Mouse (Mus musculus) testis, adult 2 months (tissue): Measurements from ENCODE around the gene Olfr1393.

Experiments
- CTCF ChIP-seq: fragments of 200-500 bp; IDR thresholded peaks from 2 replicates; pipeline ENCODE4 v1.5.1; 2012; ENCODE audit warnings: low read depth, mild to moderate bottlenecking, inconsistent platforms, low read length, moderate library complexity; ENCODE audit not compliant: control insufficient read depth, insufficient read depth, insufficient replicate concordance
- POLR2A ChIP-seq: fragments of 200-500 bp; IDR thresholded peaks from 2 replicates; pipeline ENCODE4 v1.6.1; 2012; ENCODE audit warnings: low read depth, mild to moderate bottlenecking, inconsistent platforms, low read length, moderate library complexity; ENCODE audit not compliant: control insufficient read depth

DNA sequence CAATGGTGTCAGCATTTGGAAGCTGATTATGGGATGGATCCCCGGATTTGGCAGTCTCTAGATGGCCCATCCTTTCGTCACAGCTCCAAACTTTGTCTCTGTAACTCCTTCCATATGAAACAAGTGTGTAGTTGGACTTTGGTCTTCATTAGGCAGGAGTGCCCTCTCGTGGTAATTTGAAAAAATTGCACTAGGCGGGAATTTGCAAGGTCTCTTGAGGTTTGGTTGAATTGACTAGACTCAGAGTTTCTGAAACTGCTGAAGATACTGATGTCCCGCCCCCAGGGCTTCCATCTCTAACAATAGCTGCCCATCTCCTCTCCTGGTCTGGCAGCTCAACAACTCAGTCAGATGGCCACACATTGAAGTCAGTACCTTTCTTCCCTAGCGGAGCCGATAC lies 6.8 kb upstream of the Olfr1393 start:
- TF ChIP-seq POLR2A (no peak), CTCF (no peak)
